Mouse (Mus musculus) gastrocnemius, postnatal 10 days (tissue): ENCODE results near the gene Gbf1. TPM values are rescaled to one million over a fixed set of nuclear protein-coding genes. Genes with fewer than 3 reads are reported as not detected.
"Not testable (repeated sequence)": the region's sequence is repeated elsewhere in the genome, so short reads cannot be mapped to it uniquely, and the experiment has no call there.

Source experiments
- DNase-seq: peaks from one replicate; pipeline ENCODE4 v3.0.0; 2021; ENCODE audit warnings: mixed read lengths
- long read RNA-seq, 2 experiments: library from polyadenylated mRNA; stranded (forward); transcript quantifications; one replicate each; pipeline ENCODE4 v2.0.0; 2021
- total RNA-seq, 2 experiments: library from RNA; stranded (reverse); gene quantifications; 2 replicates each; pipeline ENCODE4 v1.2.3; 2021

Gbf1 gene
- total RNA-seq: 10 to 100 TPM; 54.9 to 62.5 TPM
- long read RNA-seq, experiment 1, full-length matches to known transcripts: 6 of 33 reads
- long read RNA-seq, experiment 1, partial matches to known transcripts: 17 of 33 reads
- long read RNA-seq, experiment 1, other reads (novel, unspliced or antisense): 10 of 33 reads
- long read RNA-seq, experiment 2, full-length matches to known transcripts: 5 of 33 reads
- long read RNA-seq, experiment 2, partial matches to known transcripts: 15 of 33 reads
- long read RNA-seq, experiment 2, other reads (novel, unspliced or antisense): 13 of 33 reads

DNA sequence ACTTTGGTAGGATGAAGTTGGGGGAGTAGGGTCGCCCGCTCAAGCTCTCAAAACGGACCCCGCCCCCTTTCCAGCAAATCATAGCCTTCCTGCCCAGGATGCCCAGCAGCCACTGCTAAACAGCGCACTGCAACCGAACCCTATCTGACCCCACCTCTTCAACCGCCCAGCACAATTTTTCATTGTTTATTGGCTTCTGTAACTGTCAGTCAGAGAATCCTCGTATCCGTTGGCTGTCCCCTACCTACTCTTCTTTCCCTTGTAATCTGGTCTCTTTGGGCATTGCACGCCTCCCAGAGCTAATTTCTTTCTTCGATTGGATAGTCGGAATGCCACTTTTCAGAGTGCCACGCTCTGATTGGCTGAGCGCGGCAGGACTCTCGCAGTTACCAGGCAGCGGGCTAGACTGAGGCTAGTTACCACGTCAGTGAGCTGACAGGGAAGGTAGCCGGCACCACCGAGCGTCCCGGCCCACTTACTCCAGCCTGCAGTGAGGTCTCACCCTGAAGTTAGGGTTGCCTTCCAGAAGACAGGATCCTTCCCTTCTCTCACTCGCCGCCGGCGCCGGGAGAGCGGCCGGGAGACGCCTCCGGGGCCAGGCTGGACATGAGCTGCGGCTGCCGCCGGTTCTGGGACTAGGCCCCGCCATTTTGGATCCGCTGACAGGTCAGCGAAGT is at the start of gene Gbf1:
TSS of gene Gbf1 (plus strand) at position 383 of the 677 bp plus-strand sequence.
- peak; percentile 83 for DNase-seq

DNA sequence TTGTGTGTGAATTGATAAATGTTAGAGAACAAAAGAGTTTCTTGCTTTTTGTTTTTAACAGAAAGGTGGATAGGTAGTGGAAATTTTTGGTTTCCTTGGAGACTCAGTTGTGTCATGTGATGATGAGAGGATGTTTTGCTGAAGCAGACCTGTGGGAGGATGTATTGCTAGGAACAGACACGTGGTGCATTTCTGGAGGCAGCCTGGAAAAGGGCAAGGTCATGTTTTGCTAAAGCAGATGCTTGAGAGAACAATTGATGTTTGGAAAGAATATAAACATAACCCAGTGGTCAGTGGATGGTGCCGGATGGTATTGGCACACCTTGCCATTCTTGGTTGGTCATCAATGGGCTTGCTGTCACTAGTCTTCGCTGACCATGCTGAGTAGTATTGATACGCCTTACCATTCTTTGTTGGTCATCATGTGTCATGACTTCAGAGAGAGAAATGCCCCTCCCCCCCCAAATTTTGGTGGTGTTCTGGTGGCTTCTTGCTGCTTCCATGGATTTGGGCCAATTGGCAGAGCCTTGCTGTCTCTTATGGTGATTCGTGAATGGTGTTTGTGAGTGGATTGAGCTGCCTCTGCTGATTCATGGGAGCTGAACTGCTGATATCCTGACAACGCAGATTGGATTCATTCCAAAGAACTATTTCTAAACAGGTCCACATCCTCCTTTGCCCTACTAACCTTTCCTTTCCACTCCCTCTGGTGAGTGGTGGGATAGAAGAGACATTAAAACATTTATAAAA is 48.7 kb upstream of the Gbf1 start:
- no peak for DNase-seq

DNA sequence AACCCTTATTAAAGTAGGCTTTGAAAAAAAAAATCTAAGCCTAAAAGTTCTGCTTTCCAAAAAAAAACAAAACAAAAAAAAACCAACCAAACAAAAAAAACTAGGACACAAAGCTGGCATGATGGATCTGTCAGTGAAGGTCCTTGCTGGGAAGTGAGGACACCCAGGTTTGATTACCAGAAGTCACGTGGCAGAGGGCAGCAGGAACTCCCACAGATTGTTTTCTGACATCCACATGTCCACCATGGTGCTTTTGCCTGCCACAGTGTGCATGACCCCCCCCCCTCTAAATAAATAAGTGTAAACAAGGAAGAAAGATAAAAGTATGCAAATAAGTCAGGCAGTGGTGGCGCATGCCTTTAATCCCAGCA is 48.1 kb upstream of the Gbf1 start:
- no peak for DNase-seq

DNA sequence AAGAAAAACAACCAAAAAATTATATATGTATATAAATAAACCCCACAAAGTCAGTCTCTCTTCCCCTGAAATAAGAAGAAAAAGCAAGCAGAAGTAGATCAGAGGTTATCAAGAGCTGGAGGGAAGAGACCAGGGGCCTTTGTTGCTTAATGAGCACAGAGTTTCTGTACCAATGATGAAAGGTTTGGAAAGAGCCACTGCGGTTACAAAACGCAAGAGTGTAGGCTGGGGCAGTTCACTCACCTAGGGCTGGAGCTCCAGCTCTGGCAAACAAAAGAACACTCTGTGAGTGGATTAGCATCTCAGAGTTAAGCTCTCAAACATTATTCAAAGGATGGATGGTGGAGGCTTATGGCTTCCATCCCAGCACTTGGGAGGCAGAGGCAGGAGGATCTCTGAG is 42.1 kb upstream of the Gbf1 start:
- DNase-seq: no peak

DNA sequence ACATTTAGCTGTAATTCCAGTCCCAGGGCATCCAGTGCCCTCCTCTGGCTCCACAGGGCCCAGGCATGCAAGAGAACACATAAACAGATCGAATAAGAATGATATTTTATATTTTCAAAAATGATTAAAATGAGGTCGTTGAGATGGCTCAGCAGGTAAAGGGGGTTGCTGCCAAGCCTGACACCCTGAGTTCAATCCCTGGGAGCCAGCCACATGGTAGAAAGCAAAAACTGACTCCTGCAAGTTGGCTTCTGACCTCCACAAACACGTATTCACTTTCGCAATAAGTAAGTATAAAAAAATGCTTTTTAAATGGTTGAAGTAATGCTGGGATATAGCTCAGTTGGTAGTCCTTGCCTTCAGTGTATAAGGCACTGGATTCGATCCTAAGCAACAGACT is 41.5 kb upstream of the Gbf1 start:
- no peak for DNase-seq

DNA sequence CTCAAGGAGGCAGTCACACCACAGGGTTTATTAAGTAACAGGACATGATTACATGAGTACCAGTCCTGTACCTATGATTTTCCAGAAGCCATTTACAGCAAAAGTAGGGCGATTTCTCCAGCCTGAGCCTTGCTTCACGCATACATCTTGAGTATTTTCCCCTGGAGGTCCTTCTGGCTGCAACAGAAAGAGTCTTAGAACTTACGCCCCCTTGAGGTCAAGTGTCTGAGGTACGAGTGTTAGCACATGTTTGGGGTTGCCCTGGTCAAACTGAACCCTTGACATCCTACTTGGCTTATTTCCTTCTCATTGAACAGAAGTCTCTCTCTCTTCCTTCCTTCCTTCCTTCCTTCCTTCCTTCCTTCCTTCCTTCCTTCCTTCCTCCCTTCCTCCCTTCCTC is 37.7 kb upstream of the Gbf1 start:
- DNase-seq: no peak

DNA sequence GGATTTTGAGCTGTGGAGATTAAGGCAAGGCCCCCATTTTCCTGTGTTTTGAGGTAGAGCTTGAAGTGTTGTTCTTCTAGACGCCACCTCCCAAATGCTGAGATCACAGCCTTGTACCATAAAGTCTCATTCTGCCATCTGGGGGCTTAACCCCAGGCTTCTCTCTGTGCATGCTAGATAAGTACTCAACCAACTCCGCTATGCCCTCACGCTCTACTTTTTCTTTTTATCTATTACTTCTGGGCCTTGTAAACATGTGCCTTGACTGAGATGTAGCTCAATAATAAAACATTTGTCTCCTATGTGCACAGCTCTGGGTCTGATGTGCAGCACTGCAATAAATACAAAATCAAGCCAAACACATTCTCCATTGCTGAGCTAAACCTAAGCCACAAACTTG is 32.9 kb upstream of the Gbf1 start:
- DNase-seq: no peak

DNA sequence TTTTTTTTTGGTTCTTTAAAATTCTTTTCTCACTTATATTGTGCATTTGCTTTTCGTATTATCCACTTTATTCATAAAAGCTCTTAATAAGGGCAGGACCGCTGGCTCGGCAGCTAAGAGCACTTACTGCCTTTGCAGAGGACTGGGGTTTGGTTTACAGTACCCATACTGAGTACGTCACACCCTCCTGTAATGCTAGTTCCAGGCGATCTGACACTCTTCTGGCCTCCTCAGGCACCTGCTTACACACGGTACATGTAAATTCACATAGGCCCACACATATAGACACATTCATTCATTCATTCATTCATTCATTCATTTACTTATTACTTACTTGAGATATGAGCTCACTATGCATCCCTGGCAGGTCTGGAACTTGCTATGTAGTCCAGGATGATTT is 31.4 kb upstream of the Gbf1 start:
- no peak for DNase-seq

DNA sequence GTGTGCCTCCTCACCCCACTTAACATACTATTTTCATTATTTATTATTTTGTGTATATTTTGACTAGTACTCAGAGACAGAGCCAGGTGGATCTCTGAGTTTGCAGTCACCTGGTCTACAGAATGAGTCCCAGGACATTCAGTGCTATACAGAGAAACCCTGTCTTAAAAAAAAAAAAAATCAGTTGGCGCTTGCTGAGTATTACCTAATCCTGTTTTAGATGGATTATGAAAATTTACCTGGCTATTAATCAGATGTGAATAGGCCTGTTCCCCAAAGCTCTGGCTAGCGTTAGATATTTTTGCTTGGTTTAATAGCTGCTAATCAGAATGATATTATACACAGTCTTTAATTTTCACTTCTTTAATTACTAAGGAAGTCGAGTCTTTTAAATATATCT is 28.4 kb upstream of the Gbf1 start:
- DNase-seq: no peak

DNA sequence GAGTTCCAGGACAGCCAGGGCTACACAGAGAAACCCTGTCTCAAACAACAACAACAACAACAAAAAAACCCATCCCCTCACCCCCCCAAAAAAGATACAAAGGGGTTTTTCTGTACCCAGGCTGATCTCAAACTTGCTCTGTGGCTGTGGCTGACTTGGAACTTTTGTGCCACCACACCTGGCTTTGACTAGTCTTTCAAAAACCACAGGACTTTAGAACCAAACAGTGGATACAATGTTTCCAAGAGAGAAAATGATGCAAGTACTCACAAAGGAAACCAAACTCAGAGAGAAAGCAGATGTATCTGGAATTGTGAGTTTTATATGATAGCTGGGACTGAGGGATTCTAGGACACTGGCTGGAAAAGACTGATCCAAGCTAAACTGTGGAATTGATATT is 27.7 kb upstream of the Gbf1 start:
- DNase-seq: no peak

DNA sequence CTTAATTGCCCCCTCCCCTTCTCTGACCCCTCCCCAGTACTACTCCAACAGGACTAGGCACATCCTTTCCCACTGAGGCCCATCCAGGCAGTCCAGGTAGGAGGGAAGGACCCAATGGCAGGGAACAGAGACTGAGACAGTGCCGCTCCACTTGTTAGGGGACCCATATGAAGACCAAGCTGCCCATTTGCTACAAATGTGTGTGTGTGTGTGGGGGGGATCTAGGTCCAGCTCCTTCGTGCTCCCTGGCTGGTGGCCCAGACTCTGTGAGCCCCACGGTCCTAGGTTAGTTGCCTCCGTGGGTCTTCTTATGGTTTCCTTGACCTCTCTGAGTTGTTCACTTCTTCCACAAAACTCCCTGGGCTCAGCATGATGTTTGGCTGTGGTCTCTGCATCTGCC is 26.0 kb upstream of the Gbf1 start:
- no peak for DNase-seq

DNA sequence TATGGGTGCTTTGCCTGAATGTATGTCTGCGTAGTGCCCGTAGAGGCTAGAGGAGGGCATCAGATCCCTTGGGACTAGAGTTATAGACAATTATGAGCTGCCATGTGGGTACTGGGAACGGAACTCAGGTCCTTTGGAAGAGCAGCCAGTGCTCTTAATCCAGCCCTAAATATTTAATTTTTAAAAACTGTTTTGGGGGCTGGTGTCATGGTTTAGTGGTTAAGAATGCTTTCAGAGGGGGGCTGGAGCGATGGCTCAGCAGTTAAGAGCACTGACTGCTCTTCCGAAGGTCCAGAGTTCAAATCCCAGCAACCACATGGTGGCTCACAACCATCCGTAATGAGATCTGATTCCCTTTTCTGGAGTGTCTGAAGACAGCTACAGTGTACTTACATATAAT is 22.6 kb upstream of the Gbf1 start:
- not testable (repeated sequence) for DNase-seq

DNA sequence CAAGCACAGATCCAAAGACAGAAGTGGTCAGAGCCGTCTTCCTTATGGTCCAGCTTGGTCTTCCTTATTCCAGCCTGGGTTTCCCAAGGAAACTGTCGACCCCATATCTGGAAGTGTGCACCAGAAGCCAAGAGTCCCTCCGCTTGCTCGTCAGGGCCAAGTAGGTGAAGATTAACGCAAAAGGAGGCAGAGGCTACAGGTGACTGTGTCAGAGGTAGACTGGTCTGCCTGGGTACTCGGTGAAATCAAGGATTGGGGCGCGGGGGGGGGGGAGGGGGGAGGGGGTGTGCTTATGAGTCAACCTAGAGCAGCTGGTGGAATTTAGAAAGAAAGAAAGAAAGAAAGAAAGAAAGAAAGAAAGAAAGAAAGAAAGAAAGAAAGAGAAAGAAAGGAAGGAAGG is 21.0 kb upstream of the Gbf1 start:
- no peak for DNase-seq

DNA sequence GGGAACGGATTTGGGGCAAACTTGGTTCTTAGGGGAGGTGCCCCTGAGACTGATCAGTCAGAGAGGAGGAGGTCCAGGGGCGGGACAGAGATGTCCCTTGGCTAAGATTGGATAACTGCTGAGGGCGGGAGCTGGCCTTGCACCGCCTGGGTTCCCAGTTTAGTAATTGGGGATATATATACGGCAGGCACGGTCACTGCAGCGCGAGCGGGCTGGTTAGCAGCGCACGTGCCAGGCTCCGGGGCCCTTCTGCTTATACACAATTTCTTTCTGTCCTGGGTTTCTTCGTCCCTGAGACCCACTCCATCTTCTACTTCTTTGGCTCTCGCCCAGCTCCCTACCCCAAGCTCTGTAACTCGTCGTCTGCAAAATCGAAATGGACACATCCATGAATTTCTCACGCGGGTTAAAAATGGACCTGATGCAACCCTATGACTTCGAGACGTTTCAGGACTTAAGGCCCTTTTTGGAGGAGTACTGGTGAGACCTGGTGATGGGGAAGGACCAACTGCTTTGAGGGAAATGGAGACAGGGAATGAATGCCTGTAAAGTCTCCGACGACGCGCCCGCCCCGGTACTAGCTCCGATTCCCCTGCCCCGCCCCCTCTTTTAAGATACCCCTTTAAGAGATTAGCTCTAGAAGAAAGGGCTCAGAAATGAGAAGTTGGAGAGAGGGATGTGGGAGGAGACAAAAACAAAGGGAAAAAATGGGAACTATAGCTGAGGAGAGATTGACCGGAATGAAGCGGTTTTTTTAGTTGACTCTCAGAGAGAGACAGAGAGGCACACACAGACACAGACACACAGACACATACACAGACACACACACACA is 20.4 kb upstream of the Gbf1 start, which contains the start of gene Elovl3:
TSS of gene Elovl3 (plus strand) at position 204 of the 832 bp plus-strand sequence.
- DNase-seq: peak; percentile 17

DNA sequence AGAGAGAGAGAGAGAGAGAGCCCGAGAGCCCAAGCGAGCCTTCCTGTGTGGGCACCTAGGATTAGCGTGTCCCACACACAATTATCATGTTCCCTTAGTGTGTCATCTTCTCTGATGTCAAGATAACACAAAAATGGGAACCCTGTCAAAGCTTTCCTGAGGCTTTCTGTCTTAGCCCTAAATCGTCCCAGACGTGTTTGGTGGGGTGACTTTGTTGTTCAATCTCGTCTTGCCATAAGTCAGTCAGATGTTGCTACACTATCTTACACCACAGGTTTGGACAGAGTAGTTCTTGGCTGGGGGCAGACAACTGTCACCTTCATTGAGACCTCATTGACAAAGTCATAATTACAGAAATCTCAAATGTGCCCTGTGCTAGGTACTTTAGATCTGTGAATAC is 19.7 kb upstream of the Gbf1 start:
- no peak for DNase-seq

DNA sequence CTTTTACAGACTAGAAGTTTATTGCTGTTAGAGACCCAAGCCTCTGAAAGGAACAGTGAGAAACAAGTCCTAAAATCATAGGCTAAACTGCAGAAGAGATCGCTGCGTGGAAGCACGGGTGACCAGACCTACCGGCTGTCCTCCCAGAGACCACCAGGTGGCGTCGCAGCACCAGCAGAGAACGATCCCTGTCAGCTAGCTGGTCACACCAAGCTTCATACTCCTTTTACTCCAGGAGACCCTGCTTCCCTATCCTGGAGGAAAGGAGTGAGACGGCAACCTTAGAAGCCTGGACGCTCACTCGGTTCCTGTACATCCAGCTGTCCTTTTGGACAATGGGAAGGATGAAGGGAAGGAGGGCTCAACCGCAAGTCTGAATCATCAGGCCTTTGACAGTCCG is 17.0 kb upstream of the Gbf1 start:
- peak; percentile 94 for DNase-seq

DNA sequence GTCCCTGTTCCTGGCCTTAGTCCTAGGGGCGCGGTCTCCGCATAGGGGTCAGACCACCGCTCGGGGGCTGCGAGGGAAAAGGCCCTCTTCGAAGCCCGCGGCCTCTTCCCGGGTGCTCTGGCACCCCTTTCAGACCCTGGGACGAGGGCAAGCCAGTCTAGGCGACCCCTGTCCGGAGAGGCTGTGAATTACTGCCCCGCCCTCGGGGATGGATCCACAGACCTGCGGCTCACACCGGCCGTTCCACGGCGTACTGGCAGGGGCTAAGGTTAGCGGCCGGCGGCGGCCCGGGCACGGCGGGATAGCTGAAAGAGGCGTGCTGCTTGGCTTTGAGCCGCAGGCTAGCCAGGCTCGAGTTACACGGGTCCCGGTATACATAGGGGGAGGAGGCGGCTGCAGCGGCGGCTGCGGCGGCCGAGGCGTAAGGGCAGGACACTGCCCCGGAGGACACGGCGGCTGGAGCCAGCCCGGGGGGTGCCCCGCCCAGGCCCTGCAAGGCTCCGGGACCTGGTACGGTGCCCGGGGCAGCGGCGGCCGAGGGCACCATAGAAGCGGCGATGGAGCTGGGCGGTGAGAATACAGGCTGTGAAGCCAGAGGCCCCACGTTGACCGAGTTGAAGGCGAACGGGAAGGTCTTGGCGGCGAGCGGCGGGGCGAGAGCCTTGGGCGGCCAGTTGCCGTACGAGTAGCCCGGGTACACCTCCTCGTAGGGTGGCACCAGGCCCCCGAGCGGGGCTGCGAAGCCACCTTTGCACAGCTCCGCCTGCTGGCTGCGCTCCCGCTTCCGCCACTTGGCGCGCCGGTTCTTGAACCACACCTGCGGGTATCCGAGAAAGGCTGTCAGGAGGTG is 16.3 kb upstream of the Gbf1 start:
- DNase-seq: peak; percentile 70

DNA sequence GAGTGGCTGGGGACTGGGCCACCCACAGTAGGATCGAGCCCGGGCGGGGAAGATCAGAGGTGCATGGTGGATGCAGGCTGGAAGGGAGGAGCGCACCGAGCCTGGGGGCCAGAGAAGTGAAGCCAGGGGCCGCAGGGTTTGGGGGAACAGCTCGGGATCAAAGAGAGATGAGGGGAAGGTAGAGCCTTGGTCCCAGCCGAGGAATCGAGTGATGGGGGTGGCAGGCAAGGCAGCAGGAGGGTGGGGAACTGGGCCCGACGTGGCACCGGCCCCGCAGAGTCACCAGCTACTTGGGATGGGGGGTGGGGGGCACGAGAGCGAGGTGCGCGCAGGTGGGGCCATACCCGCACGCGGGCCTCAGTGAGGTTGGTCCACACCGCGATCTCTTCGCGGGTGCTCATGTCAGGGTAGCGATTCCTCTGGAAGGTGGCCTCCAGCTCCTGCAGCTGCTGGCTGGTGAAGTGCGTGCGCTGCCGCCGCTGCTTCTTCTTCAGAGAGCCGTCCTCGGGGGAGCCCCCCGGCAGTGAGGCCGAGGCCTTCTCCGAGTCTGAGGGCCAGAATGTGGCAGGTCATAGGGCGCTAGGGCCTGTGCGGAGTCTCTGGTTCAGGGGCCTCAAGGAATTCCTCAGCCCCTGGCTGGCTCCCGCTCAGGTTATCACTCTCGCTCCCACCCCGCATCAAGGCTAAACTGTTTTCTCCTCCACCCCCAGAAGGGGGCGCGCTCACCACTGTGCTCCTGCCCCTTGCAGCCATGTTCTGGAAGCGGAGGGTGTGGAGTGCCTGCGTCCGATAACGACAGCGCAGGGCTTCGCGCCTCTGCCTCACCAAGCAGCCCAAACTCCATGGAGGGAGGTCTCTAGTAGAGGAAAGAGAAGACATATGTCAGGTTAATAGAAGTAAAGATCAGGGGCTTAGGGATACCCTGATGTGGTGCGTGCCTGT is 15.4 kb upstream of the Gbf1 start:
- DNase-seq: peak; percentile 70

DNA sequence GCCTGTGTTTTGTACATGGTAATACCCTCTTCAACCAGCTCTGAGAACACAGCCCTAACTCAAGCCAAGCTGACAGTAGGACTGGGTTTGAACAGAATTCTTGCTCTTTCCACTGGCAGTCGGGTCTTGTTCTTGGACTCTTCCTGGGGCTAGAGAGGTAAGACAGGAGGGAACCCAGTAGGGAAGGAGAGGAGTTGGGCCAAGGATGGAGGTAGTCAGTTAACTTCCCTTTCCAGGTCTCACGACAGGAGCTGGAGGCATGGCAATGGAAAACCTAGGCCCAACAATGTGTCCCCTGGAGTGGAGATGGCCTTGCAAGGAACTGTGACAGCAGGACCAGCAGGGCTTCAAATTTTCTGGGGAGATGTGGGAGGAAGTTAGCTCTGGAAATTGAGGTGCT is 12.0 kb upstream of the Gbf1 start:
- no peak for DNase-seq

DNA sequence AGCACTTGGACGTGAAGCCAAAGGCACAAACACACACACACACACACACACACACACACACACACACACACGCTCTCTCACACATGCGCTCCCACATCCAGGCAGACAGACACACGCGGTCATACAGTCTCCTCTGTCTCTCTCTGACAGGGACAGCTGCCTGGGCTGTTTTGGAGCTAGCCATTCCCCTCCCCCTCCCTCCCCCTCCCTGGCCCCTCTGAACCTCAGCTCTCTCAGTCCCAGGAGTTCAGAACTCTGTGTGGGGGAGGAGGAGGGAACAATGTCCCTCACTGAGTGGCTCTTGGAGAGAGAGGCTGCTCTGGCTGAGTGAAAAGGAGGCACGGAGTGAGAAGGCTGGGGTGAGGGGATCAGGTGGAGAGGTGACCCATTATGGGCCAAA is 11.2 kb upstream of the Gbf1 start:
- peak; percentile 29 for DNase-seq
